Mouse (Mus musculus) lung, postnatal 0 days (tissue): ENCODE results near the gene Ephb2. TPM values are rescaled to one million over a fixed set of nuclear protein-coding genes. Genes with fewer than 3 reads are reported as not detected.
A peak's percentile ranks its signal among the peaks of the same experiment; 100 is the strongest.

Source experiments
- ATAC-seq: fragments of 200-750 bp; cut with Nextera tagmentation; 2 replicates; pipeline ENCODE4 v1.8.0; 2017; ENCODE audit warnings: moderate library complexity
- DNase-seq: peaks from one replicate; pipeline ENCODE4 v3.0.0-alpha.2; 2016; ENCODE audit warnings: low spot score
- H3K27ac ChIP-seq: fragments of 300-500 bp; sonication (generic); 2 replicates; pipeline ENCODE4 v1.5.1; 2014; ENCODE audit warnings: antibody characterized with exemption, mild to moderate bottlenecking, low read length, mixed read lengths
- H3K27me3 ChIP-seq: fragments of 300-500 bp; sonication (generic); replicated peaks from 2 replicates; pipeline ENCODE4 v1.6.1; 2014; ENCODE audit warnings: low read length, mixed read lengths; ENCODE audit not compliant: insufficient read depth
- H3K36me3 ChIP-seq: fragments of 300-500 bp; sonication (generic); 2 replicates; pipeline ENCODE4 v1.6.1; 2014; ENCODE audit warnings: low read length, mixed read lengths; ENCODE audit not compliant: insufficient read depth
- H3K4me1 ChIP-seq: fragments of 300-500 bp; sonication (generic); 2 replicates; pipeline ENCODE4 v1.6.1; 2014; ENCODE audit warnings: antibody characterized with exemption, low read depth, low read length, mixed read lengths; ENCODE audit not compliant: insufficient read depth
- H3K4me2 ChIP-seq: fragments of 300-500 bp; sonication (generic); replicated peaks from 2 replicates; pipeline ENCODE4 v1.6.1; 2014; ENCODE audit warnings: low read depth, mild to moderate bottlenecking, low read length, moderate library complexity, mixed read lengths
- H3K4me3 ChIP-seq: fragments of 300-500 bp; sonication (generic); 2 replicates; pipeline ENCODE4 v1.5.1; 2014; ENCODE audit warnings: low read depth, low read length
- H3K9ac ChIP-seq: fragments of 300-500 bp; sonication (generic); replicated peaks from 2 replicates; pipeline ENCODE4 v1.6.1; 2014; ENCODE audit warnings: low read depth, mild to moderate bottlenecking
- H3K9me3 ChIP-seq: fragments of 300-500 bp; sonication (generic); 2 replicates; pipeline ENCODE4 v1.6.1; 2016; ENCODE audit warnings: low read length, mixed read lengths
- CTCF ChIP-seq: IDR thresholded peaks from 2 replicates; pipeline ENCODE4 v1.5.1; 2016; ENCODE audit warnings: antibody characterized with exemption, mild to moderate bottlenecking
- EP300 ChIP-seq: IDR thresholded peaks from 2 replicates; pipeline ENCODE4 v1.6.1; 2016; ENCODE audit warnings: antibody characterized with exemption, mild to moderate bottlenecking, control low read depth
- WGBS: fragments of 180-500 bp; shearing (Covaris S2); extraction: QIAGEN DNeasy Blood & Tissue Kit; methylation state at CpG from one replicate; pipeline ENCODE4 v1.1.7; 2014; 5-methylcytosine and 5-hydroxymethylcytosine counted together
- polyA plus RNA-seq: library from polyadenylated mRNA; unstranded; fragments of >200 nt; fragmentation: Nextera tagmentation; extraction: Ambion mirVana; gene quantifications from 2 replicates; pipeline ENCODE4 v1.2.1, GENCODE M21; 2015

The Ephb2 gene
- polyA plus RNA-seq, 1 experiment from 2014 or later = 0.63 TPM

DNA sequence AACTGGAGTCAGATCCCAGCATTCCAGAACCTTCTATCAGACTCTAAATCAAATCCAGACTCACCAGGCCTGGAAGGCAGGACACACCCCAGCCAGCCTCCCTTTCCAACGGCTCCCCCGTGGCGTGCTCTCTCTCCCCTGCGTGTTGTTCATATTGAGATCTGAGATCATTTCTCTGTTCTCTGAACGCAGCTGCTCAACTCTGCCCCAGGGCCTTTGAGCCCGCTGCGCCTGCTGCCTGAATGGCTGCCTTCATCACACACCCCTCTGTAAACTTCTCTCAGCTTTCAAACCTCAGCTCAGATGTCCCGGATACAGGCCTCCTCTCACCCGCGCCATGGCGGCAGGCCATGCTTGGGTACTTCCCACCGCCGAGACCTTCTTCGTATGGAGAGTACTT is 155.1 kb downstream of the Ephb2 start:
- Histone ChIP-seq H3K4me3 (no peak overlapping the region), H3K9me3 (no peaks in the 10 kb centered on the region), H3K36me3 (no peaks in the 10 kb centered on the region), H3K4me1 (no peaks in the 10 kb centered on the region), H3K4me2 (no peak overlapping the region), H3K9ac (no peak overlapping the region), H3K27ac (no peak overlapping the region), H3K27me3 (no peaks in the 10 kb centered on the region)
- TF ChIP-seq EP300 (no peak), CTCF (no peak)
- no peak for ATAC-seq
- WGBS = 83% methylated on average over 14 of the region's 14 CpGs
- DNase-seq = no peak

DNA sequence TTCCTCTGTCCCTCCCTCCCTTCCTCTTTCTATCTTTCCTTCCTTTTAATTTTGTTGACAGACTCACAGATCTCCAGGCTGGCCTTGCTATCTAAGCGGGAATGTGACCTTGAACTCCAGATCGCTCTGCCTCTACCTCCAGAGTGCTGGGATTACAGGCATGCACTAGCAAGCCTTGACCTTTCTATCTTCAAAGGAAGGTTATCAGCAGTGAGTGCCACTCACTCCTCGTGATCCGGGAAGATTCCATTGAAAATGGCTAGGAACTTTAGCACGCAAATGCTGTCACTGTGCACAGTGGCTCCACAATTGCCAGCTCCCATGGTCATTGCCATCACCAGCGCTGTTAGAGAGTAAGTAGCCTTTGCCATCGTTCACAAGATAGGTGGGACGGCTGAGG is 156.6 kb downstream of the Ephb2 start:
- Histone ChIP-seq H3K4me3 (no peak overlapping the region), H3K4me2 (no peak overlapping the region), H3K9me3 (no peaks in the 10 kb centered on the region), H3K27me3 (no peaks in the 10 kb centered on the region), H3K4me1 (no peaks in the 10 kb centered on the region), H3K27ac (no peak overlapping the region), H3K36me3 (no peaks in the 10 kb centered on the region), H3K9ac (no peak overlapping the region)
- no peak for DNase-seq
- ATAC-seq = no peak
- 51% methylated on average over 8 of the region's 8 CpGs for WGBS
- TF ChIP-seq EP300 (no peak), CTCF (no peak)

DNA sequence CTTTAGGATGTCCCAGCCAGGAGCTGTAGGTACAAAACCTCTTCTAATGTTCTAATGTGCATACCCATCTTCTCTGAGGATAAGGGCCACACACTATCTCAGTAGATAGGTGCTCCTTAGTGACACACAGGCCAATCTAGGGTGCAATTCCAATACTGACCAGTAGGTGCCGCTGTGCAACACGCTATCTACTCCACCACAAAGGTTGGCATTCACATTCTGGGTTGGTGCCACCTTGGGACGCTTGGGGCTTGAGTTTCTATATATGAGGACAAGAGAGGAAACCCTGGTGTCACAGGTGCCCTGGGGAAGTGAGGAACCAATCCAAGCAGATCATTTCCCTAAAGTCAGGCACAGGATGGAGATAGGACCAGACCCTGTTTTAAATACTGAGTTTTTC is 157.3 kb downstream of the Ephb2 start:
- ATAC-seq = no peak

DNA sequence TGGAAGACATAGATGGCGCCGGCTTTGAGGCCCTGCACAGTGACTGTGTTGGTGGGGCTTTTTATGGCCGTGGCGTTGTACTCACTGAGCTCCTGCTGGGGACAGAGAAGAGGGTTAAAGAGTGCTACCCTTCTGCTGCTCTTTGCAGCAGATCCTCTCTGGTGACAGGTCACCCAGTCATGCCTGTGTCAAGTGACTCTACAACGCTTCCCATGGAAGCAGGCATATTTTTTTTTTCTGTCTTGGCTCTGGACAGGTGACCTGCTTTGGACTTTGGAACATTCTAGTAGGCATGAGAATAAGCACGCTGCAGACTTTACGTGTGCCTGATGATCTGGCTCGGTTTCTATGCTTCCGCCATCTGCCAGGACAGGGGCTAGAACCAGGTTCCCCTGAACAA is 160.3 kb downstream of the Ephb2 start:
- TF ChIP-seq CTCF = no peak
- TF ChIP-seq EP300 = no peak
- no peak for ATAC-seq

More for the DNA sequence above, 157.3 kb downstream of the Ephb2 start:
- H3K9ac ChIP-seq = no peak overlapping the region
- H3K36me3 ChIP-seq = no peaks in the 10 kb centered on the region
- H3K27me3 ChIP-seq = no peaks in the 10 kb centered on the region
- TF ChIP-seq CTCF = peak; percentile 100
- no peak for TF ChIP-seq EP300
- no peaks in the 10 kb centered on the region for H3K9me3 ChIP-seq
- no peak overlapping the region for H3K4me2 ChIP-seq
- WGBS = 5% methylated on average over 3 of the region's 3 CpGs
- DNase-seq = peak; percentile 76
- H3K4me3 ChIP-seq = no peak overlapping the region
- H3K27ac ChIP-seq = no peak overlapping the region
- no peaks in the 10 kb centered on the region for H3K4me1 ChIP-seq

DNA sequence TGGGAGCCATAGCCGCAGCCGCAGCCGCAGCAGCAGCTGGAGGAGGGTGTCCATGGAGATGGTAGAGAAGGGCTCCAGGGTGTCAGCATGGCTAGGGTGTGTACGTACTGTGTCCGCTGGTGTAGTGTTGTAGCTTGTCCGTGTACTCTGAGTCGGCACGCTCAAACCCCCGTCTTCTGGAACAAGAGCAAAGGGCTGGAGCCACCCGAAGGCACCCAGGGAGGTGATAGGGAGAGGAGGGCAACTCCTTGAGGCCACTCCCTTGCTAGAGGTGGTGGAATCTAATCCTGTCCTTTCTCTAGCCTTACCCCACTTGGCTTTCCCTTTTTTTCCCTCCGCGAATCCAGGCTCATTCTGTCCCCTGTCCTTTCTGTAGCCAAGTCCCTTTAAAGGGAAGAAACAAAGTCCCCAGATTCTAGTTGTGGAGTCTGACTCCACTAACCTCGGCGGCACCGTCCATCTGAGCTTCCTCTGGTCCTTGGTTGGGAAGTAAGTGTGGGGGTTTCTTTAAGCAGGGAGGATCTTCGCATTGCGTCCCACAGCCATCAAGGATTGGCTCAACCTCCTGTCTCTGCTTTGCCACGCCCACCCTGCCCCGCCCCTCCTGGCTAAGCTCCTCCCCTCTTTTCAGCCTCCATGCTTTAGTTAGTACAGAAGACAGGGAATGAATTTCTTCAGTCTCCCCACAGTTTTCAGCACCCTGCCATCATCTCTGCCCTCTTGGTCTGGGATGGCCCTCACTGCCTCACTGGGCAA is 163.3 kb downstream of the Ephb2 start:
- Histone ChIP-seq H3K27me3 (no peaks in the 10 kb centered on the region), H3K4me1 (no peaks in the 10 kb centered on the region), H3K4me2 (no peak overlapping the region), H3K27ac (no peak overlapping the region), H3K4me3 (no peak overlapping the region), H3K9me3 (no peaks in the 10 kb centered on the region), H3K9ac (no peak overlapping the region), H3K36me3 (no peaks in the 10 kb centered on the region)
- 86% methylated on average over 19 of the region's 19 CpGs for WGBS
- TF ChIP-seq CTCF = no peak
- no peak for TF ChIP-seq EP300
- no peak for ATAC-seq
- no peak for DNase-seq

More for the DNA sequence above, 160.3 kb downstream of the Ephb2 start:
- Histone ChIP-seq H3K4me1 (no peaks in the 10 kb centered on the region), H3K4me3 (no peak overlapping the region), H3K9me3 (no peaks in the 10 kb centered on the region), H3K9ac (no peak overlapping the region), H3K4me2 (no peak overlapping the region), H3K36me3 (no peaks in the 10 kb centered on the region), H3K27ac (no peak overlapping the region), H3K27me3 (no peaks in the 10 kb centered on the region)
- WGBS = 85% methylated on average over 9 of the region's 9 CpGs
- no peak for DNase-seq

DNA sequence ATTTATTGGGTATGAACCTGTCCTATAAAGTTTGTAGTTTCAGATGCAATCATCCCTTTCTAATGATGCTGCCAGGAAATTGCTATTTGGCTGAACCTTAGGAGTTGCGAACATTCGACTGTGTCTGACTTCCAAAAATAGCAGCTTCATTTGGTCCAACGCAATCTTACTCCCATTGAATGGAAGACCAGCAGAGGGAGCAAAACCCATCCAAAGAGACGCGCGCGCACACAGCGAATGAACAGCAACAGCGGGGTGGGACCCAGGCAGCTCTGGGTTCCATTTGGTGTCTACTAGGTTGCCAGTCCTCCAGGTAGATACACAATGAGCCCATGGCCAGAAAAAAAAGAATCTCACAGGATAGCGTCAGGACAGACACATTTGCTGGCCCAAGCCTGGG is 168.0 kb downstream of the Ephb2 start:
- no peaks in the 10 kb centered on the region for H3K27me3 ChIP-seq
- no peak overlapping the region for H3K4me2 ChIP-seq
- no peak overlapping the region for H3K27ac ChIP-seq
- H3K9me3 ChIP-seq = no peaks in the 10 kb centered on the region
- no peaks in the 10 kb centered on the region for H3K36me3 ChIP-seq
- DNase-seq (no peak), ATAC-seq (no peak)
- H3K4me3 ChIP-seq = no peak overlapping the region
- H3K4me1 ChIP-seq = no peaks in the 10 kb centered on the region
- peak; percentile 36 for TF ChIP-seq CTCF
- TF ChIP-seq EP300 = no peak
- WGBS = 63% methylated on average over 10 of the region's 10 CpGs
- no peak overlapping the region for H3K9ac ChIP-seq
